Mouse (Mus musculus) inflammation-experienced regulatory T-cells (primary cell): ENCODE measurements around the gene Ccdc171. TPM values are rescaled to one million over a fixed set of nuclear protein-coding genes. Genes with fewer than 3 reads are reported as not detected.

Experiments
- polyA plus RNA-seq, 2 experiments: library from polyadenylated mRNA; unstranded; fragments of 100-300 nt; shearing (Covaris generic); gene quantifications; one replicate each; pipeline ENCODE4 v1.2.1; 2017

The Ccdc171 gene
- polyA plus RNA-seq = 10 to 100 TPM in 1 of 2 experiments, 1 to 10 TPM in 1; 7.9 to 10.9 TPM

GRCm38 (mm10) chr4:83524843-83525689, at the start of gene Ccdc171:
Gene Ccdc171 (plus strand): TSS chr4:83525545.

GRCm38 (mm10) chr4:83486117-83486901, 39.0 kb upstream of the Ccdc171 start, which contains the start of gene Psip1:
Gene Psip1 (minus strand): TSS chr4:83486459.

Other genes with a start within 250 kb of the Ccdc171 start
- gene Ttc39b, start 201.3 kb upstream of the Ccdc171 start, polyA plus RNA-seq = 100 to 1,000 TPM in 1 of 2 experiments, 10 to 100 TPM in 1; 73.0 to 111 TPM
- 10 to 100 TPM; 34.7 to 48.2 TPM for gene Snapc3, start 107.8 kb upstream of the Ccdc171 start, polyA plus RNA-seq
- gene Psip1, start 39.1 kb upstream of the Ccdc171 start, polyA plus RNA-seq = 100 to 1,000 TPM; 177 to 224 TPM